Mouse (Mus musculus): ENCODE measurements around the gene Dnajc5g. TPM values are rescaled to one million over a fixed set of nuclear protein-coding genes. Genes with fewer than 3 reads are reported as not detected.
A peak's percentile ranks its signal among the peaks of the same experiment; 100 is the strongest.

Gene Dnajc5g
- polyA plus RNA-seq, 1 experiment from 2014 or later = not detected

GRCm38 (mm10) chr5:31082935-31083625, 23.0 kb upstream of the Dnajc5g start:
- H3K36me3 ChIP-seq (ENCODE audit: insufficient read depth, low read length) = peaks cover 11% of the 10 kb centered on the region
- peak overlapping the region; percentile 2; the same call in 1 of the 2 replicates for H3K4me2 ChIP-seq (replicated peaks; ENCODE audit: low read depth, low read length)
- WGBS = 19% methylated on average over 12 of the region's 12 CpGs
- no peaks in the 10 kb centered on the region for H3K9me3 ChIP-seq (ENCODE audit: low read length)
- peaks cover 2% of the 10 kb centered on the region; the same call in 1 of the 2 replicates for H3K27me3 ChIP-seq (ENCODE audit: insufficient read depth, low read length)
- H3K4me3 ChIP-seq (ENCODE audit: low read length) = no peak overlapping the region
- peak overlapping the region; percentile 23; the same call in 1 of the 2 replicates for H3K9ac ChIP-seq (replicated peaks; ENCODE audit: low read length)
- H3K4me1 ChIP-seq (ENCODE audit: insufficient read depth, low read length) = peaks cover 15% of the 10 kb centered on the region
- no peak overlapping the region for H3K27ac ChIP-seq (ENCODE audit: low read length)
- no peak for ATAC-seq (ENCODE audit: low FRiP score, low TSS enrichment)

- 0 out of 2 replicates have a peak overlapping the region, but pooled peaks have one; percentile 2 for H3K4me2 ChIP-seq (replicated peaks; ENCODE audit: low read depth, low read length)
- H3K4me1 ChIP-seq (ENCODE audit: insufficient read depth, low read length) = peaks cover 15% of the 10 kb centered on the region
- peak; percentile 72 for ATAC-seq (ENCODE audit: low FRiP score, low TSS enrichment)
- H3K9me3 ChIP-seq (ENCODE audit: low read length) = no peaks in the 10 kb centered on the region
- no peak overlapping the region for H3K27ac ChIP-seq (ENCODE audit: low read length)
- H3K9ac ChIP-seq (replicated peaks; ENCODE audit: low read length) = no peak overlapping the region
- H3K27me3 ChIP-seq (ENCODE audit: insufficient read depth, low read length) = peaks cover 3% of the 10 kb centered on the region; the same call in 1 of the 2 replicates
- H3K4me3 ChIP-seq (ENCODE audit: low read length) = no peak overlapping the region
- peaks cover 2% of the 10 kb centered on the region; the same call in 1 of the 2 replicates for H3K36me3 ChIP-seq (ENCODE audit: insufficient read depth, low read length)
- 0% methylated on average over 8 of the region's 8 CpGs for WGBS
Observed at GRCm38 (mm10) chr5:31083949-31084348, 22.1 kb upstream of the Dnajc5g start.

- no peak for ATAC-seq (ENCODE audit: low FRiP score, low TSS enrichment)
- H3K9ac ChIP-seq (replicated peaks; ENCODE audit: low read length) = no peak overlapping the region
- no peaks in the 10 kb centered on the region for H3K36me3 ChIP-seq (ENCODE audit: insufficient read depth, low read length)
- 34% methylated on average over 7 of the region's 7 CpGs for WGBS
- peaks cover 15% of the 10 kb centered on the region for H3K4me1 ChIP-seq (ENCODE audit: insufficient read depth, low read length)
- H3K4me3 ChIP-seq (ENCODE audit: low read length) = no peak overlapping the region
- H3K27me3 ChIP-seq (ENCODE audit: insufficient read depth, low read length) = peaks cover 20% of the 10 kb centered on the region
- H3K4me2 ChIP-seq (replicated peaks; ENCODE audit: low read depth, low read length) = no peak overlapping the region
- H3K9me3 ChIP-seq (ENCODE audit: low read length) = no peaks in the 10 kb centered on the region
- H3K27ac ChIP-seq (ENCODE audit: low read length) = no peak overlapping the region
Observed at GRCm38 (mm10) chr5:31086606-31087005, 19.5 kb upstream of the Dnajc5g start.

GRCm38 (mm10) chr5:31087131-31087530, 19.0 kb upstream of the Dnajc5g start:
- Histone ChIP-seq H3K27me3 (ENCODE audit: insufficient read depth, low read length) (peaks cover 25% of the 10 kb centered on the region), H3K9ac (replicated peaks; ENCODE audit: low read length) (no peak overlapping the region), H3K4me3 (ENCODE audit: low read length) (no peak overlapping the region), H3K27ac (ENCODE audit: low read length) (no peak overlapping the region), H3K4me2 (replicated peaks; ENCODE audit: low read depth, low read length) (no peak overlapping the region), H3K36me3 (ENCODE audit: insufficient read depth, low read length) (no peaks in the 10 kb centered on the region), H3K9me3 (ENCODE audit: low read length) (no peaks in the 10 kb centered on the region), H3K4me1 (ENCODE audit: insufficient read depth, low read length) (peaks cover 15% of the 10 kb centered on the region)
- ATAC-seq (ENCODE audit: low FRiP score, low TSS enrichment) = no peak
- 73% methylated on average over 2 of the region's 2 CpGs for WGBS

- ATAC-seq (ENCODE audit: low FRiP score, low TSS enrichment) = no peak
- H3K9ac ChIP-seq (replicated peaks; ENCODE audit: low read length) = peak overlapping the region; percentile 47
- peaks cover 27% of the 10 kb centered on the region for H3K4me1 ChIP-seq (ENCODE audit: insufficient read depth, low read length)
- no peaks in the 10 kb centered on the region for H3K9me3 ChIP-seq (ENCODE audit: low read length)
- peak overlapping the region; percentile 47 for H3K4me3 ChIP-seq (ENCODE audit: low read length)
- peaks cover 75% of the 10 kb centered on the region for H3K27me3 ChIP-seq (ENCODE audit: insufficient read depth, low read length)
- peak overlapping the region; percentile 57 for H3K4me2 ChIP-seq (replicated peaks; ENCODE audit: low read depth, low read length)
- H3K27ac ChIP-seq (ENCODE audit: low read length) = no peak overlapping the region
- no peaks in the 10 kb centered on the region for H3K36me3 ChIP-seq (ENCODE audit: insufficient read depth, low read length)
- WGBS = 2% methylated on average over 35 of the region's 53 CpGs
Observed at GRCm38 (mm10) chr5:31092231-31092975, 13.7 kb upstream of the Dnajc5g start.

GRCm38 (mm10) chr5:31093151-31094041, 12.7 kb upstream of the Dnajc5g start:
- WGBS = 1% methylated on average over 49 of the region's 54 CpGs
- Histone ChIP-seq H3K4me2 (replicated peaks; ENCODE audit: low read depth, low read length) (peak overlapping the region; percentile 57), H3K36me3 (ENCODE audit: insufficient read depth, low read length) (no peaks in the 10 kb centered on the region), H3K4me1 (ENCODE audit: insufficient read depth, low read length) (peaks cover 27% of the 10 kb centered on the region), H3K9me3 (ENCODE audit: low read length) (no peaks in the 10 kb centered on the region), H3K27ac (ENCODE audit: low read length) (no peak overlapping the region), H3K9ac (replicated peaks; ENCODE audit: low read length) (peak overlapping the region; percentile 47), H3K27me3 (ENCODE audit: insufficient read depth, low read length) (peaks cover 76% of the 10 kb centered on the region), H3K4me3 (ENCODE audit: low read length) (peak overlapping the region; percentile 47)
- peak; percentile 60; the same call in 1 of the 2 replicates for ATAC-seq (ENCODE audit: low FRiP score, low TSS enrichment)

GRCm38 (mm10) chr5:31094100-31094798, 11.8 kb upstream of the Dnajc5g start:
- Histone ChIP-seq H3K4me2 (replicated peaks; ENCODE audit: low read depth, low read length) (peak overlapping the region; percentile 57), H3K27me3 (ENCODE audit: insufficient read depth, low read length) (peaks cover 84% of the 10 kb centered on the region), H3K9me3 (ENCODE audit: low read length) (no peaks in the 10 kb centered on the region), H3K4me3 (ENCODE audit: low read length) (peak overlapping the region; percentile 36), H3K27ac (ENCODE audit: low read length) (no peak overlapping the region), H3K9ac (replicated peaks; ENCODE audit: low read length) (no peak overlapping the region), H3K4me1 (ENCODE audit: insufficient read depth, low read length) (peaks cover 27% of the 10 kb centered on the region), H3K36me3 (ENCODE audit: insufficient read depth, low read length) (no peaks in the 10 kb centered on the region)
- no peak for ATAC-seq (ENCODE audit: low FRiP score, low TSS enrichment)
- 1% methylated on average over 29 of the region's 29 CpGs for WGBS

GRCm38 (mm10) chr5:31094799-31095691, 11.0 kb upstream of the Dnajc5g start:
- Histone ChIP-seq H3K9me3 (ENCODE audit: low read length) (no peaks in the 10 kb centered on the region), H3K27ac (ENCODE audit: low read length) (no peak overlapping the region), H3K27me3 (ENCODE audit: insufficient read depth, low read length) (peaks cover 81% of the 10 kb centered on the region), H3K36me3 (ENCODE audit: insufficient read depth, low read length) (no peaks in the 10 kb centered on the region), H3K4me2 (replicated peaks; ENCODE audit: low read depth, low read length) (peak overlapping the region; percentile 57), H3K9ac (replicated peaks; ENCODE audit: low read length) (peak overlapping the region; percentile 12; the same call in 1 of the 2 replicates), H3K4me1 (ENCODE audit: insufficient read depth, low read length) (peaks cover 27% of the 10 kb centered on the region), H3K4me3 (ENCODE audit: low read length) (peak overlapping the region; percentile 36)
- under 1% methylated on average over 59 of the region's 59 CpGs for WGBS
- ATAC-seq (ENCODE audit: low FRiP score, low TSS enrichment) = peak; percentile 24; the same call in 1 of the 2 replicates
